Mouse (Mus musculus) telencephalon, adult 2 months (tissue): Measurements from ENCODE around the gene Pxk.

ENCODE experiments used
- DNase-seq: peaks from one replicate; pipeline ENCODE4 v3.0.0-alpha.2; 2011; ENCODE audit warnings: low read depth, low spot score

Pxk gene

DNA sequence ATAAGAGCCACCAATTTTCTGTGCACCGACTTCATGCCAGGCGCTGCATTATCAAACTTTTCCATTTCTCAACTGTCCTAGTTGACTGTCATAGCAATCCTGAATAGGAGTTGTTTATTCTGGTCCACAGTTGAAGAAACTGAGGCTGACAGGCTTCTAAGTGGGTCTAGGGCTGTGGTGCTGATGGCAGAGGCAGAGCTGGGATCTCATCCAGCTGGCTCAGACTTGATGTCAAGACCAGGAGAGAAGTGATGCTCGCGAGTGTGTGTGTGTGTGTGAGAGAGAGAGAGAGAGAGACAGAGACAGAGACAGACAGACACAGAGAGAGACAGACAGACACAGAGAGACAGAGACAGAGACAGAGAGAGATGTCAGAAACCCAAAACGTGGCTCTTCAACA, 102.8 kb downstream of the Pxk start:
- no peak for DNase-seq

- no peak for DNase-seq
Observed at GRCm38 (mm10) chr14:8201715-8202114, 103.7 kb downstream of the Pxk start.

DNA sequence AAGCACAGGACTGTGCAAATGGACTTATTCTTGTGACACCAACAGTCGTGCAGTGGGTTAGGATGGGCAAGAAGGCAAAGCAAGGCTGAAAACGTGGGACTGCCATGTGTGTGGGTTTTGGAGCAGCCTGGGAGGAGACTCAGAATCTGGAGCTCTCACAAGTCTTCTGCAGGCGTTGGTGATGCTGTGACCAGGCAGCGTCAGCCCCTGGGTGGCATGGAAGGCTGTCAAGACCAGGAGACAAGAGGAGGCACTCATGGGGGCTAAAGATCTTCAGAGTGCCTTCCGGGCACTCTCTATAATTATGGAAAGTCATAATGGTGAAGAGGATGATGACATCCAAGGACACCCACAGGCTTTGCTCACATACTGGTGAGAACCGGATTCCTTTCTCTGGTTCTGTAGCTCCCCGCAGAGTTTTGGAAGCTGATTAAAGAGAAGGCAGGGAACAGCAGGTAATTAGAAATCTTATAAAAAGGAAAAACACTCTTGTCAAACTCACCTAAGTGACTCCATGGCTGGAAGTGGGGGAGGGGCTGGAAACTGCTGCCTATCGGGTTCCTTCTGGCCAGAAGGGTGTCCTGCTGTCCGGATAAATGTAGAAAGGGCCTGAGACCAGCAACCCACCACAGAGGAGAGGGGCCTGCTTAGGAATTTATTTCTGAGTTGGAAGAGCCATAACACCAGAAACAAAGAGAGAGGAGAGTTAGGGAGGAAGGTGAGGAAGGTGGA, 108.3 kb downstream of the Pxk start:
- no peak for DNase-seq

DNA sequence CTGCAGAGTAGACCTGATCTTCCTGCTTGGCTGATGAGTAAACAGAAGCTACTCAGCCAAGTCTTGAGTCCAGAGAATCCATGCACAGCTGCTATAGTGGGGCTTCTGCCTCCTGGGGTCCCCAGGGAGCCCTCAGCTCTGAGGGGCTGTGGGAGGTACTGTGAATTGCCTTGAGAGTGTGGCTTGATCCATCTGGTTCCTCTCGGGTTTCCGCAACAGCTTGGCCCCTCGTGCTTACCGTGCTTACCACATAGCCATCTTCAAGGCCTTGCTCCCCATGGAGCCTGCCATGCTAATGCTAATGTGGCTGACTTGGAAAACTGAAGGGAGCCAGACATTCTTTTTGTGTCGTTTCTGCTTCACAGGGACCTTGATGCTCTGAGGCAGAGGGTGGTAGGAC, 109.1 kb downstream of the Pxk start:
- DNase-seq: no peak

DNA sequence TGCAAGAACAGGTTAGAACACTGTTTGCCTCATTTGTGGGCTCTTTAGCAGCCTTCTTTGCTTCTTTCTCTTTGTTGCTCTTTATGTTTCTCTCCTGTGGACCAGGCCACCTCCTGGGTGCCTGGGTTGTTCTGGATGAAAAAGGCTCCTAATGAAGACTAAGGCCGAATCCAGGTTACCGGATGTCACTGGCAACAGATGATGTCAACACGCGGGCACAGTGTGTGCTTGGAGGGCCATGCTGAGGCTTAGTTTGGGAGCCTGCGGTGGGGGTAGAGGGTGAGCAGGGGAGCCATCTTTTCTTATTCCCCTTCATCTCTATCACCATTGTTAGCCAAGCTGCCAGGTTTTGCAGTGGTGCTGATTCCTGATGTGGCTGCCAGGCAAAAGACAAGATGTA, 109.5 kb downstream of the Pxk start:
- no peak for DNase-seq

GRCm38 (mm10) chr14:8208876-8209275, 110.9 kb downstream of the Pxk start:
- DNase-seq: peak; percentile 91

- no peak for DNase-seq
Observed at GRCm38 (mm10) chr14:8209896-8210295, 111.9 kb downstream of the Pxk start.

GRCm38 (mm10) chr14:8212996-8213395, 115.0 kb downstream of the Pxk start:
- no peak for DNase-seq

GRCm38 (mm10) chr14:8213803-8214224, 115.8 kb downstream of the Pxk start, which contains the start of gene Kctd6:
Gene Kctd6 (plus strand): TSS chr14:8214140.
- peak; percentile 93 for DNase-seq
